Mouse (Mus musculus) liver, postnatal 0 days (tissue): ENCODE data around the gene Dnal4. TPM values are rescaled to one million over a fixed set of nuclear protein-coding genes. Genes with fewer than 3 reads are reported as not detected.

Experiments used
- ATAC-seq: fragments of 200-750 bp; cut with Nextera tagmentation; 2 replicates; pipeline ENCODE4 v1.8.0; 2017; ENCODE audit warnings: mild to moderate bottlenecking, moderate library complexity
- DNase-seq: peaks from one replicate; pipeline ENCODE4 v3.0.0-alpha.2; 2016
- H3K27ac ChIP-seq: fragments of 300-500 bp; sonication (generic); 2 replicates; pipeline ENCODE4 v1.5.1; 2014; ENCODE audit warnings: antibody characterized with exemption, moderate library complexity, mild to moderate bottlenecking, low read depth
- H3K27me3 ChIP-seq: fragments of 300-500 bp; sonication (generic); 2 replicates; pipeline ENCODE4 v1.6.1; 2014; ENCODE audit warnings: low read length, control low read depth, mixed read lengths; ENCODE audit not compliant: insufficient read depth
- H3K36me3 ChIP-seq: fragments of 300-500 bp; sonication (generic); replicated peaks from 2 replicates; pipeline ENCODE4 v1.6.1; 2014; ENCODE audit warnings: mild to moderate bottlenecking, control low read depth, low read length, moderate library complexity, mixed read lengths; ENCODE audit not compliant: insufficient read depth
- H3K4me1 ChIP-seq: fragments of 300-500 bp; sonication (generic); 2 replicates; pipeline ENCODE4 v1.6.1; 2014; ENCODE audit warnings: antibody characterized with exemption, mild to moderate bottlenecking, control low read depth; ENCODE audit not compliant: insufficient read depth
- H3K4me2 ChIP-seq: fragments of 300-500 bp; sonication (generic); 2 replicates; pipeline ENCODE4 v1.6.1; 2014; ENCODE audit warnings: low read depth, mild to moderate bottlenecking, low read length, moderate library complexity, mixed read lengths
- H3K4me3 ChIP-seq: fragments of 300-500 bp; sonication (generic); 2 replicates; pipeline ENCODE4 v1.5.1; 2014; ENCODE audit warnings: low read depth, low read length
- H3K9ac ChIP-seq: fragments of 300-500 bp; sonication (generic); replicated peaks from 2 replicates; pipeline ENCODE4 v1.6.1; 2014; ENCODE audit warnings: mild to moderate bottlenecking, moderate library complexity
- H3K9me3 ChIP-seq: fragments of 300-500 bp; sonication (generic); 2 replicates; pipeline ENCODE4 v1.6.1; 2016; ENCODE audit warnings: mild to moderate bottlenecking, control low read depth, low read length, mixed read lengths
- CTCF ChIP-seq: sonication (generic); IDR thresholded peaks from 2 replicates; pipeline ENCODE4 v1.5.1; 2016; ENCODE audit warnings: antibody characterized with exemption, low read depth
- EP300 ChIP-seq: IDR thresholded peaks from 2 replicates; pipeline ENCODE4 v1.6.1; 2016; ENCODE audit warnings: antibody characterized with exemption, low read depth, mild to moderate bottlenecking
- whole genome bisulfite sequencing: fragments of 180-500 bp; shearing (Covaris S2); extraction: QIAGEN DNeasy Blood & Tissue Kit; methylation state at CpG from one replicate; pipeline ENCODE4 v1.1.7; 2014; ENCODE audit not compliant: insufficient replicate concordance; 5-methylcytosine and 5-hydroxymethylcytosine counted together
- polyA plus RNA-seq: library from polyadenylated mRNA; unstranded; fragments of >200 nt; fragmentation: Nextera tagmentation; extraction: Ambion mirVana; gene quantifications from 2 replicates; pipeline ENCODE4 v1.2.1, GENCODE M21; 2015

Gene Dnal4
- polyA plus RNA-seq, 1 experiment from 2014 or later, result 9.7 TPM

GRCm38 (mm10) chr15:79785056-79785455, 7.4 kb upstream of the Dnal4 start:
- Histone ChIP-seq H3K27me3 (peaks cover 3% of the 10 kb centered on the region; the same call in 1 of the 2 replicates), H3K4me1 (no peaks in the 10 kb centered on the region), H3K36me3 (no peaks in the 10 kb centered on the region), H3K9ac (no peak overlapping the region), H3K4me3 (no peak overlapping the region), H3K27ac (no peak overlapping the region), H3K4me2 (no peak overlapping the region), H3K9me3 (no peaks in the 10 kb centered on the region)
- ATAC-seq, result no peak
- 50% methylated on average over 1 of the region's 1 CpGs for WGBS
- TF ChIP-seq CTCF (no peak), EP300 (no peak)
- DNase-seq, result no peak

GRCm38 (mm10) chr15:79775662-79776061, 2.0 kb downstream of the Dnal4 start:
- DNase-seq (no peak), ATAC-seq (no peak)
- WGBS, result 51% methylated on average over 7 of the region's 7 CpGs
- Histone ChIP-seq H3K9me3 (no peaks in the 10 kb centered on the region), H3K36me3 (no peaks in the 10 kb centered on the region), H3K4me1 (peaks cover 11% of the 10 kb centered on the region), H3K27me3 (no peaks in the 10 kb centered on the region), H3K4me3 (no peak overlapping the region), H3K27ac (no peak overlapping the region), H3K9ac (no peak overlapping the region), H3K4me2 (no peak overlapping the region)
- TF ChIP-seq EP300, result no peak
- TF ChIP-seq CTCF, result no peak

- peak overlapping the region; percentile 69 for H3K27ac ChIP-seq
- H3K9me3 ChIP-seq, result no peaks in the 10 kb centered on the region
- peak overlapping the region; percentile 70 for H3K4me3 ChIP-seq
- no peaks in the 10 kb centered on the region for H3K27me3 ChIP-seq
- peak overlapping the region; percentile 75 for H3K9ac ChIP-seq
- DNase-seq, result peak; percentile 93
- peak overlapping the region; percentile 90 for H3K4me2 ChIP-seq
- peaks cover 11% of the 10 kb centered on the region for H3K4me1 ChIP-seq
- under 1% methylated on average over 50 of the region's 50 CpGs for WGBS
- no peak for TF ChIP-seq EP300
- no peak for TF ChIP-seq CTCF
- no peaks in the 10 kb centered on the region for H3K36me3 ChIP-seq
- peak; percentile 99 for ATAC-seq
Measured at GRCm38 (mm10) chr15:79774117-79775027, 3.3 kb downstream of the Dnal4 start.

- Histone ChIP-seq H3K4me1 (peaks cover 18% of the 10 kb centered on the region), H3K4me2 (no peak overlapping the region), H3K9ac (no peak overlapping the region), H3K4me3 (no peak overlapping the region), H3K27ac (no peak overlapping the region), H3K27me3 (no peaks in the 10 kb centered on the region), H3K36me3 (no peaks in the 10 kb centered on the region), H3K9me3 (no peaks in the 10 kb centered on the region)
- TF ChIP-seq CTCF, result no peak
- TF ChIP-seq EP300, result no peak
- DNase-seq (no peak), ATAC-seq (no peak)
- 80% methylated on average over 21 of the region's 21 CpGs for WGBS
Measured at GRCm38 (mm10) chr15:79770629-79771240, 6.9 kb downstream of the Dnal4 start.

DNA sequence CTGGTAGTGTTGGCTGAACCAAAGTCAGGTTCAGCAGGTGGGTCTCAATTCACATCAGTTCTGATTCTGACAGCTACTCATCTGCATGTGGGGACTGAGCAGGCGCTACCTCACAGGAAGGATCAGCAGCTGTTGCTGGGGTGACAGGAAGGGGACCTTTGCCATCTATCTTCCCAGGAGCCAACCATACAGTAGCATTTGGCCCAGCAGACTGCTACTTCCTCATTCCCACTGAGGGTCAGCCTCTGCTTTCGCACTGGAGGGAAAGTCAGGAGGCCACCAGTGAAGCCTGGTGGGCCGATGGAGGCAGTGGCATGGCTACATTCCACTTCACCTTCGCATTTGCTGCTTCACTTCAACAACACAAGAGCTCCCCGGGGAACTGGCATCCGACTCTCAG, 9.3 kb downstream of the Dnal4 start:
- H3K9ac ChIP-seq, result peak overlapping the region; percentile 26; the same call in 1 of the 2 replicates
- DNase-seq (no peak), ATAC-seq (no peak)
- WGBS, result 49% methylated on average over 6 of the region's 6 CpGs
- H3K4me1 ChIP-seq, result peaks cover 9% of the 10 kb centered on the region
- H3K27ac ChIP-seq, result peak overlapping the region; percentile 29; the same call in 1 of the 2 replicates
- TF ChIP-seq CTCF (no peak), EP300 (no peak)
- no peaks in the 10 kb centered on the region for H3K9me3 ChIP-seq
- H3K36me3 ChIP-seq, result no peaks in the 10 kb centered on the region
- 0 out of 2 replicates have a peak overlapping the region, but pooled peaks have one; percentile 13 for H3K4me2 ChIP-seq
- H3K4me3 ChIP-seq, result no peak overlapping the region
- H3K27me3 ChIP-seq, result no peaks in the 10 kb centered on the region

DNA sequence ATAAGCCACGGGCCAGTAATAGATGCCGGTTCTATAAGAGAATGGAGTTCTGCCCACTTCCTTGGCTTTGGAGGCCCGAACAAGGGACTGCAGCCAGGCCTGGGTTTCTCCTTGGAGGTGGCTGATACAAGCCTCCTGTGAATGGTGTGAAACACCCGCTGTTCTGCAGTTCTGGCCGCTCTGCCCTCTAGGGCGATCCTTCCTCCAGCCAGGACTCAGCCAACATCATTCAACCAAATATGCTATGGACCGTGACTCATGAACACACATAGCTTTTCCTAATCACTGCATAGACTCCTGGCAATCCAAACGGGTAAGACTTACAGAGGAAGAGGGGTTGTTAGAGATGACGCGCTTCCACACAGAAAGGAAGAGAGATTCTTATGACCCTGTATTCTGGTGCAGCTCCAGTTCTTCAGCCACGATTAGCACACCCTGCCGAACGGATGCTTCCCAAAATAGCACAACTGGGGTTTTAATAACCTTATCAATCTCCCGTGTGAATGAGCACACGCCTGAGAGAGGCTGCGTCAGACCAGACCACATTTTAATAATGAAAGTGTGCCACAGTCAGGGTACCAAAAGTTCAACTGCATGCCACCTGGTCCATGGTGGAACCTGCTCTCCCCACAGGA, 10.2 kb downstream of the Dnal4 start:
- 72% methylated on average over 16 of the region's 16 CpGs for whole genome bisulfite sequencing
- DNase-seq, result no peak
- H3K4me2 ChIP-seq, result no peak overlapping the region
- H3K4me1 ChIP-seq, result peaks cover 7% of the 10 kb centered on the region
- H3K4me3 ChIP-seq, result no peak overlapping the region
- H3K27me3 ChIP-seq, result no peaks in the 10 kb centered on the region
- no peak overlapping the region for H3K9ac ChIP-seq
- no peak overlapping the region for H3K27ac ChIP-seq
- no peaks in the 10 kb centered on the region for H3K36me3 ChIP-seq
- ATAC-seq, result peak; percentile 45; the same call in 1 of the 2 replicates
- TF ChIP-seq EP300 (no peak), CTCF (no peak)
- no peaks in the 10 kb centered on the region for H3K9me3 ChIP-seq
